8 mouse cellular contexts compared by ENCODE assay signal in the genomic region with DNA sequence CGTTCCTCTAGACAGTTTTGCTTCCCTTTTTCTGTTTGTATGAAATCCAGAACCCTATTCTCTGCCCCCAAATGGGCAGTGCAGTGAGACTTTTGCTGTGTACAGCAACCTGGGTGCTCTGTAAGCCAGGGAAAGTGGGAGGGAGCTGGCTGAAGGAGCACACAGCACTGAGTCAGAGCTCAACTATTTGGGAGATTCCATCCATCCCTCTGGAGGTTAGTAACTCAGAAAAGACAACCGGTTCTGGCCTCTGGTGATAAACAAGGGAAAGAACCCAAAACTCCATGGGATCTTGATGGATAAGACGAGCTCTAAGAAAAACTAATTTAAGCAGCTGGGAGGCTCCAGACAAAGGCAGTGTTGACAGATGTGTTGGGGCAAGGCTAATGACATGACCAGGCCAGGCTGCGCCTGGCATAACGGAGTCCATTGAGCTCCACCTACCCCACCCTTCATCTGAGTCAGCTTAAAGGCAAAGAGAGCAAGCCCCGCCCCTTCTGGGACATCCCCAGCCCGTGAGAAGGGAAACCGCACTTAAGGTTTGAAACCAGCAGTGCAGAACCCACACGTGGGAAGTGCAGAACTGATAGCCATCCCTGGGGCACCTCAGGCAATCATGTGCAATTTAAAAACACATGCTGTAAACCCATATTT. TPM values are rescaled to one million over a fixed set of nuclear protein-coding genes. Genes with fewer than 3 reads are reported as not detected.
DNase-seq lines count a peak whose midpoint lies in the region; ATAC-seq lines count a peak whose summit lies in the region.

No protein-coding gene starts in this region.

- H3K4me1 ChIP-seq in neural tube, embryonic 12.5 days = peaks cover 4% of the 10 kb centered on the region
- peaks cover 21% of the 10 kb centered on the region for H3K4me1 ChIP-seq in embryonic facial prominence, embryonic 15.5 days
- H3K4me1 ChIP-seq in stomach, embryonic 16.5 days (ENCODE audit: control insufficient read depth, insufficient read depth, low read length) = peaks cover 4% of the 10 kb centered on the region; the same call in 1 of the 2 replicates
- peaks cover 4% of the 10 kb centered on the region; the same call in 1 of the 2 replicates for H3K4me1 ChIP-seq in forebrain, embryonic 12.5 days

- H3K27me3 ChIP-seq in neural tube, embryonic 12.5 days (replicated peaks) = no peaks in the 10 kb centered on the region
- no peaks in the 10 kb centered on the region for H3K27me3 ChIP-seq in embryonic facial prominence, embryonic 15.5 days
- H3K27me3 ChIP-seq in stomach, embryonic 16.5 days (ENCODE audit: control insufficient read depth, insufficient read depth, low read length) = no peaks in the 10 kb centered on the region
- H3K27me3 ChIP-seq in forebrain, embryonic 12.5 days = no peaks in the 10 kb centered on the region

- peaks cover 4% of the 10 kb centered on the region; the same call in 1 of the 2 replicates for H3K9me3 ChIP-seq in neural tube, embryonic 12.5 days
- no peaks in the 10 kb centered on the region for H3K9me3 ChIP-seq in embryonic facial prominence, embryonic 15.5 days (replicated peaks)
- 0 out of 2 replicates have a peak, but pooled peaks cover 2% of the 10 kb centered on the region for H3K9me3 ChIP-seq in stomach, embryonic 16.5 days (replicated peaks; ENCODE audit: control insufficient read depth, low read length)
- no peaks in the 10 kb centered on the region for H3K9me3 ChIP-seq in forebrain, embryonic 12.5 days

- no peak overlapping the region for H3K27ac ChIP-seq in neural tube, embryonic 12.5 days
- 0 out of 2 replicates have a peak overlapping the region, but pooled peaks have one; percentile 59 for H3K27ac ChIP-seq in embryonic facial prominence, embryonic 15.5 days (replicated peaks)
- no peak overlapping the region for H3K27ac ChIP-seq in stomach, embryonic 16.5 days (ENCODE audit: low read length)
- no peak overlapping the region for H3K27ac ChIP-seq in forebrain, embryonic 12.5 days

- no peak overlapping the region for H3K9ac ChIP-seq in neural tube, embryonic 12.5 days
- no peak overlapping the region for H3K9ac ChIP-seq in embryonic facial prominence, embryonic 15.5 days
- H3K9ac ChIP-seq in stomach, embryonic 16.5 days (ENCODE audit: low read length) = no peak overlapping the region
- no peak overlapping the region for H3K9ac ChIP-seq in forebrain, embryonic 12.5 days

- 47% methylated on average over 9 of the region's 9 CpGs for WGBS in neural tube, embryonic 12.5 days
- 20% methylated on average over 9 of the region's 9 CpGs for WGBS in embryonic facial prominence, embryonic 15.5 days
- WGBS in stomach, embryonic 16.5 days = 25% methylated on average over 9 of the region's 9 CpGs
- WGBS in forebrain, embryonic 12.5 days = 40% methylated on average over 9 of the region's 9 CpGs

- no peak overlapping the region for H3K4me3 ChIP-seq in neural tube, embryonic 12.5 days
- H3K4me3 ChIP-seq in embryonic facial prominence, embryonic 15.5 days (replicated peaks) = no peak overlapping the region
- no peak overlapping the region for H3K4me3 ChIP-seq in stomach, embryonic 16.5 days (replicated peaks; ENCODE audit: low read length)
- H3K4me3 ChIP-seq in forebrain, embryonic 12.5 days (replicated peaks) = no peak overlapping the region

- no peak overlapping the region for H3K4me2 ChIP-seq in neural tube, embryonic 12.5 days (replicated peaks)
- peak overlapping the region; percentile 7; the same call in 1 of the 2 replicates for H3K4me2 ChIP-seq in embryonic facial prominence, embryonic 15.5 days (replicated peaks)
- H3K4me2 ChIP-seq in stomach, embryonic 16.5 days (ENCODE audit: low read depth, low read length) = 0 out of 2 replicates have a peak overlapping the region, but pooled peaks have one; percentile 27
- H3K4me2 ChIP-seq in forebrain, embryonic 12.5 days = no peak overlapping the region

- H3K36me3 ChIP-seq in neural tube, embryonic 12.5 days = no peaks in the 10 kb centered on the region
- H3K36me3 ChIP-seq in embryonic facial prominence, embryonic 15.5 days = no peaks in the 10 kb centered on the region
- H3K36me3 ChIP-seq in stomach, embryonic 16.5 days (ENCODE audit: control insufficient read depth, insufficient read depth, low read length) = no peaks in the 10 kb centered on the region
- peaks cover 3% of the 10 kb centered on the region; the same call in 1 of the 2 replicates for H3K36me3 ChIP-seq in forebrain, embryonic 12.5 days (replicated peaks)

- peak; percentile 50 for ATAC-seq in neural tube, embryonic 12.5 days (ENCODE audit: low FRiP score, low read depth)
- ATAC-seq in embryonic facial prominence, embryonic 15.5 days (ENCODE audit: insufficient number of reproducible peaks, low FRiP score, low TSS enrichment, low read depth) = peak; percentile 83
- peak; percentile 87 for ATAC-seq in stomach, embryonic 16.5 days (ENCODE audit: insufficient read depth, low FRiP score)
- no peak for ATAC-seq in forebrain, embryonic 12.5 days (ENCODE audit: low FRiP score)

- DNase-seq in neural tube, embryonic 10.5 days (ENCODE audit: extremely low spot score, low spot score) = no peak
- peak; percentile 95 for DNase-seq in induced T-regulatory cell, adult 2 months (ENCODE audit: low read depth)
- peak; percentile 43 for DNase-seq in lung, postnatal 14 days
- no peak for DNase-seq in right cerebral cortex, postnatal 25 days

RNA-seq across cellular contexts. Expression of gene Nckap5, which starts 13.1 kb away (rescaled TPM):
- polyA plus RNA-seq in neural tube, embryonic 12.5 days (2016; fragmentation: Nextera tagmentation; extraction: Ambion mirVana) = 24.1 and 25.4 TPM in 2 replicates
- polyA plus RNA-seq in embryonic facial prominence, embryonic 15.5 days (2015; fragmentation: Nextera tagmentation; extraction: Ambion mirVana) = 7.5 and 9.8 TPM in 2 replicates
- 4.1 and 4.8 TPM in 2 replicates for polyA plus RNA-seq in stomach, embryonic 16.5 days (2015; fragmentation: Nextera tagmentation; extraction: Ambion mirVana)
- 24.5 and 28.3 TPM in 2 replicates for polyA plus RNA-seq in forebrain, embryonic 12.5 days (2016; fragmentation: Nextera tagmentation; extraction: Ambion mirVana)

Comparison
In these comparisons a context has a peak if more than half of its experiments do, and no peak if none do; other contexts are left out.
1. H3K4me2 ChIP-seq: peak in embryonic facial prominence, embryonic 15.5 days (single experiment) and stomach, embryonic 16.5 days (single experiment); none in neural tube, embryonic 12.5 days (single experiment) and forebrain, embryonic 12.5 days (single experiment).
2. DNase-seq: peak in induced T-regulatory cell, adult 2 months (single experiment) and lung, postnatal 14 days (single experiment); none in neural tube, embryonic 10.5 days (single experiment) and right cerebral cortex, postnatal 25 days (single experiment).